Mouse (Mus musculus): ENCODE data around the gene Xxylt1. TPM values are rescaled to one million over a fixed set of nuclear protein-coding genes. Genes with fewer than 3 reads are reported as not detected.
A peak's percentile ranks its signal among the peaks of the same experiment; 100 is the strongest.

The Xxylt1 gene
- polyA plus RNA-seq, 1 experiment from 2014 or later: 10.8 TPM

DNA sequence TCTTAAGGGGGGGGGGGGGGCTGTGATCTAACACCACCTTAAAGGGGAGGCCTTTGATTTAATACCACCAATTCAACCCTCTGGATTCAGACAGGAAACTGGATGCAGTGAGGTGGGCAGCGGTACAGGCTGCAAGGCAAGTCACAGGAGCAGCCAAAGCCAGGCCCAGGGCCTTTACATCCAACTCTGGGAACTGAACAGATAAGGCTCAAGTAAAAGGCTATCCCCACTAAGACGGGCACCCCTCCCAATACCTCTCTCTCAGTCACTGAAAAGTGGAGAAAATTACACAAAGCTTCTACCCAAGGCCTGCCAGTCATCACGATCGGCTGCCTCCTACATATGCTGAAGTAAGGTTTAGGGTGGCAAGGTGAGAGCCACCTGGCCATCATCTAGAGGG, 21.5 kb downstream of the Xxylt1 start:
- no peak overlapping the region for H3K4me3 ChIP-seq
- WGBS: 88% methylated on average over 4 of the region's 4 CpGs
- no peak overlapping the region for H3K27ac ChIP-seq
- H3K27me3 ChIP-seq: no peaks in the 10 kb centered on the region
- no peaks in the 10 kb centered on the region for H3K9me3 ChIP-seq
- no peak overlapping the region for H3K4me2 ChIP-seq
- H3K4me1 ChIP-seq (replicated peaks): peaks cover 13% of the 10 kb centered on the region; the same call in 1 of the 2 replicates
- ATAC-seq (ENCODE audit: low FRiP score): no peak
- no peak overlapping the region; the same call in 1 of the 2 replicates for H3K9ac ChIP-seq
- no peaks in the 10 kb centered on the region for H3K36me3 ChIP-seq

DNA sequence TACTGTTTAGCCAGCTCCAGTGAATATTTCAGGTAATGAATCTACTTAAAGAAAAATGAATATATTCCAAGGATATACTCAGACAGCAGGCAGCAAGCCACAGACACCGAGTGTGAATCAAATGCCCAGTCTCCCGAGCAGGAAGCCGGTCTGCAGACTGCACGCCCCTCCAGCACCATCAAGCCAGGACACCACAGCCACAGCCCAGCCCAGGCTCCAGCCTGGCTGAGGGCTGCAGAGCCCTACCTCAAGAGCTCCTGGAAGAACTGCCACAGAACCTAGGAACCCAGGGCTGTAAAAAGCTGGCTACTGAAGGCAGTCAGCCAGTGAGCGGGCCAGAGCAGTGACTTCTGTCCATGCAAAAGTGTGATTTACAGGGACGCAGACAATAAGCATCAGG, 28.4 kb downstream of the Xxylt1 start:
- H3K36me3 ChIP-seq: no peaks in the 10 kb centered on the region
- no peak overlapping the region for H3K4me2 ChIP-seq
- H3K4me1 ChIP-seq (replicated peaks): peaks cover 9% of the 10 kb centered on the region; the same call in 1 of the 2 replicates
- no peak overlapping the region for H3K27ac ChIP-seq
- H3K27me3 ChIP-seq: no peaks in the 10 kb centered on the region
- ATAC-seq (ENCODE audit: low FRiP score): no peak
- WGBS: 82% methylated on average over 6 of the region's 6 CpGs
- H3K9me3 ChIP-seq: no peaks in the 10 kb centered on the region
- H3K9ac ChIP-seq: 0 out of 2 replicates have a peak overlapping the region, but pooled peaks have one; percentile 24
- H3K4me3 ChIP-seq: no peak overlapping the region

- 0 out of 2 replicates have a peak overlapping the region, but pooled peaks have one; percentile 15 for H3K9ac ChIP-seq
- no peaks in the 10 kb centered on the region for H3K36me3 ChIP-seq
- H3K27me3 ChIP-seq: no peaks in the 10 kb centered on the region
- H3K9me3 ChIP-seq: no peaks in the 10 kb centered on the region
- ATAC-seq (ENCODE audit: low FRiP score): no peak
- no peak overlapping the region for H3K4me2 ChIP-seq
- no peak overlapping the region; the same call in 1 of the 2 replicates for H3K27ac ChIP-seq
- peaks cover 14% of the 10 kb centered on the region; the same call in 1 of the 2 replicates for H3K4me1 ChIP-seq (replicated peaks)
- WGBS: 75% methylated on average over 7 of the region's 7 CpGs
- no peak overlapping the region for H3K4me3 ChIP-seq
These were observed 29.0 kb downstream of the Xxylt1 start for GRCm38 (mm10) chr16:31052177-31052726.

- Histone ChIP-seq H3K9ac (no peak overlapping the region), H3K27ac (no peak overlapping the region), H3K4me1 (replicated peaks) (peaks cover 20% of the 10 kb centered on the region; the same call in 1 of the 2 replicates), H3K27me3 (no peaks in the 10 kb centered on the region), H3K4me2 (no peak overlapping the region), H3K9me3 (no peaks in the 10 kb centered on the region), H3K4me3 (no peak overlapping the region), H3K36me3 (no peaks in the 10 kb centered on the region)
- WGBS: 92% methylated on average over 7 of the region's 7 CpGs
- ATAC-seq (ENCODE audit: low FRiP score): no peak
These were observed 30.5 kb downstream of the Xxylt1 start for GRCm38 (mm10) chr16:31050701-31051100.

GRCm38 (mm10) chr16:31048194-31048593, 33.0 kb downstream of the Xxylt1 start:
- no peak for ATAC-seq (ENCODE audit: low FRiP score)
- H3K4me3 ChIP-seq: no peak overlapping the region

DNA sequence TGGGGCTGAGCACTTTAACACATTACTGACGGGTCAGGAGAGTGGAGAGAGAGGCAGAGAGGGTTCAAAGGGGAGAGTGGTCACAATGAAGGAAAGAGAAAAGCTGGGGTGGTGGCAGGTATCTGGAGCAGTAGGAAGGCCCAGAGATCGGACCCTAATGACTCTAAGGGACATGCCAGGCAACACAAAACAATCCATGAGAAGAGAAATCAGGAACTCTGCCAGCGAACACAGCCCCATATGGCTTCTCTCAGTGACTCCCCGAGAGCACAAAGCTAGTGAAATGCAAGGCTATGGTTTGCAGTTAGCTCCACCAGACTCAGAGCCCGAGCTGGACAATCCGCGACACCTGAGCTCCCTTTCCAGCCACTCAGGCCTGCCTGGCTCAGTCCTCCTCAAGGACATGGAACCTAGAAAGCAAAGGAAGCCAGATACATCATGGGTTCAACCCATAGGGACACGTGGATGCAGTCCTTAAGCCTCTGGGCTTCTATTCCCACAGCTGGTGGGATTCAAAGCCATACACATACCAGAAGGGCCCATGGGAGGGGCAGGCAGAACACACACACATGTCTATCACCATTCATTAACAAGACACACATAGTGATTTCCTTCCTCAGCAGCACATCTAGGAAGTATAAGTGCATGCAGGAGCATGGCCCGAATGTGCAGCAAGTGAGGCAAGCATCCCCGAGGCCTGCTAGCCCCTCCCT, 33.9 kb downstream of the Xxylt1 start:
- Histone ChIP-seq H3K4me3 (no peak overlapping the region), H3K27me3 (no peaks in the 10 kb centered on the region), H3K27ac (no peak overlapping the region), H3K9ac (no peak overlapping the region), H3K9me3 (no peaks in the 10 kb centered on the region), H3K4me2 (no peak overlapping the region), H3K36me3 (no peaks in the 10 kb centered on the region), H3K4me1 (replicated peaks) (peaks cover 16% of the 10 kb centered on the region; the same call in 1 of the 2 replicates)
- 82% methylated on average over 10 of the region's 10 CpGs for WGBS
- no peak for ATAC-seq (ENCODE audit: low FRiP score)

More at GRCm38 (mm10) chr16:31048194-31048593, 33.0 kb downstream of the Xxylt1 start:
- Histone ChIP-seq H3K4me1 (replicated peaks) (peaks cover 16% of the 10 kb centered on the region; the same call in 1 of the 2 replicates), H3K27me3 (no peaks in the 10 kb centered on the region), H3K9ac (no peak overlapping the region), H3K9me3 (no peaks in the 10 kb centered on the region), H3K4me2 (no peak overlapping the region), H3K36me3 (no peaks in the 10 kb centered on the region), H3K27ac (no peak overlapping the region)
- 81% methylated on average over 6 of the region's 6 CpGs for WGBS

DNA sequence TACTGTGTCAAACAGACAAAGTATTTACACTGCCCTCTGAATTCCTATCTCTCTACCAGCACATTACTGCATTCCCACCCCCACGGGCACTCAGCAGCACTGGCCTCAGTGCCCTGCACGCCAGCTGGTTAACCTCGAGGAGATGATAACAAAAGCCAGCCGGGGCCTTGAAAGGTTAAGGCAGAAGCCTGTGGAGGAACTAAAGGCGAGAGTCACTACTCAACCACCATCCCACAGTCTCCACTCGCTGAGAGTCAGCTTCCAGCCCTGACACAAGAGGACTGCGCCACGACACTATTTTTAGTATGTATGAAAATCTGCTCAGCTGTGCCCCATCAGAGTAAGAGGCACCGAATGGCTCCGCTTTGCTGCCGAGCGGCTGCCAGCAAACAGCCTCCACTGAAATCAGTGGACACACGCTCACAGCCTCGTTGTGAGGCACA, 35.0 kb downstream of the Xxylt1 start:
- 68% methylated on average over 14 of the region's 14 CpGs for WGBS
- Histone ChIP-seq H3K4me2 (no peak overlapping the region), H3K27me3 (no peaks in the 10 kb centered on the region), H3K36me3 (no peaks in the 10 kb centered on the region), H3K9me3 (no peaks in the 10 kb centered on the region), H3K4me1 (replicated peaks) (peaks cover 16% of the 10 kb centered on the region; the same call in 1 of the 2 replicates), H3K4me3 (no peak overlapping the region), H3K9ac (no peak overlapping the region), H3K27ac (no peak overlapping the region)
- ATAC-seq (ENCODE audit: low FRiP score): no peak

DNA sequence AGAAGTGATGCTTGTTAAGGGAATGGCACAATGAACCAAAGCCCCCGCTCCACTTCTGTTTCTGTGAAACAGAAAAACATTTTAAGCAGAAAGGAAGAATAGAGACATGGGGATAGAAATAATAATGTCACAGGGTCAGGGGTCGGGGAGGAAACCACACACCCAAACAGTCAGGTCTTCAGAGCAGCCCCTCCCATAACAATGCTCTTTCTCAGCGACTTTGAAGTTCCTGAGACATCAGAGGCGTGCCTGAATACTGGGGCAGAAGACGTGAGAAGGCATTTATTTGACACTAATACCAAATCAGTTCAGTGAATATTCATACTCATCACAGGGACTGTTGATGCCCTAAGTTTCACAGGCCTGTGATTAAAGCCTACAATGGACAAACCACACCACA, 36.0 kb downstream of the Xxylt1 start:
- Histone ChIP-seq H3K4me3 (no peak overlapping the region), H3K4me2 (no peak overlapping the region), H3K4me1 (replicated peaks) (peaks cover 22% of the 10 kb centered on the region), H3K36me3 (no peaks in the 10 kb centered on the region), H3K9me3 (no peaks in the 10 kb centered on the region), H3K9ac (no peak overlapping the region), H3K27me3 (no peaks in the 10 kb centered on the region), H3K27ac (no peak overlapping the region)
- no peak for ATAC-seq (ENCODE audit: low FRiP score)
- WGBS: 45% methylated on average over 5 of the region's 5 CpGs

- Histone ChIP-seq H3K4me2 (no peak overlapping the region), H3K4me1 (replicated peaks) (peaks cover 26% of the 10 kb centered on the region), H3K9ac (no peak overlapping the region), H3K4me3 (no peak overlapping the region), H3K27ac (no peak overlapping the region), H3K9me3 (no peaks in the 10 kb centered on the region), H3K36me3 (no peaks in the 10 kb centered on the region), H3K27me3 (no peaks in the 10 kb centered on the region)
- 91% methylated on average over 5 of the region's 5 CpGs for WGBS
- ATAC-seq (ENCODE audit: low FRiP score): no peak
These were observed 38.1 kb downstream of the Xxylt1 start for GRCm38 (mm10) chr16:31043136-31043535.

DNA sequence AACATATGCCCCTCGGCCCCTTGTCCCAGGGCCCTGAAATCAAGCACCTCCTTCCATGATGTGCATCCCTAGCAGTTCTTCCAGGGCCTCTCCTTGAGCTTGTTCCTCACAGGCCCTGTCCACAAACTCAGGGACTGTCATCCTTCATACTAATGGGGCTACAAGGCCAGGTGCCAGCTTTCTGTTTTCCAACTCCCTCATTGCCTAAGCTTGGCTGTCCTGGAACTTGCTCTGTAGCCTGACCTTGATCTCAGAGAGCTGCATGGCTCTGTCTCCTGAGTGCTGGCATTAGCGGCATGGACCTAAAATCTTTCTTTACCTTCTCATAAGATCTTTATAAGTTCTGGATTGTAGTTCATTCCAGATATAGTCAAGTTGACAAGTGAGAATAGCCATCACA, 39.7 kb downstream of the Xxylt1 start:
- 90% methylated on average over 2 of the region's 2 CpGs for WGBS
- Histone ChIP-seq H3K4me2 (no peak overlapping the region), H3K27ac (no peak overlapping the region), H3K4me1 (replicated peaks) (peaks cover 16% of the 10 kb centered on the region), H3K36me3 (no peaks in the 10 kb centered on the region), H3K9ac (no peak overlapping the region), H3K9me3 (no peaks in the 10 kb centered on the region), H3K27me3 (no peaks in the 10 kb centered on the region), H3K4me3 (no peak overlapping the region)
- no peak for ATAC-seq (ENCODE audit: low FRiP score)

GRCm38 (mm10) chr16:31039803-31040459, 41.3 kb downstream of the Xxylt1 start:
- no peak for ATAC-seq (ENCODE audit: low FRiP score)
- H3K4me1 ChIP-seq (replicated peaks): peaks cover 15% of the 10 kb centered on the region

GRCm38 (mm10) chr16:31037431-31037830, 43.8 kb downstream of the Xxylt1 start:
- Histone ChIP-seq H3K9me3 (no peaks in the 10 kb centered on the region), H3K9ac (no peak overlapping the region), H3K4me3 (no peak overlapping the region), H3K4me2 (no peak overlapping the region), H3K4me1 (replicated peaks) (peaks cover 25% of the 10 kb centered on the region), H3K27ac (no peak overlapping the region), H3K36me3 (no peaks in the 10 kb centered on the region), H3K27me3 (no peaks in the 10 kb centered on the region)
- 60% methylated on average over 1 of the region's 1 CpGs for WGBS
- no peak for ATAC-seq (ENCODE audit: low FRiP score)

More at GRCm38 (mm10) chr16:31039803-31040459, 41.3 kb downstream of the Xxylt1 start:
- H3K36me3 ChIP-seq: no peaks in the 10 kb centered on the region
- peak overlapping the region; percentile 42; the same call in 1 of the 2 replicates for H3K27ac ChIP-seq
- H3K9me3 ChIP-seq: no peaks in the 10 kb centered on the region
- H3K9ac ChIP-seq: no peak overlapping the region
- no peaks in the 10 kb centered on the region for H3K27me3 ChIP-seq
- no peak overlapping the region for H3K4me2 ChIP-seq
- WGBS: 74% methylated on average over 9 of the region's 9 CpGs
- no peak overlapping the region for H3K4me3 ChIP-seq

All from hindbrain, embryonic 13.5 days (tissue).